25 mouse cellular contexts compared by ENCODE assay signal in genomic region chrX:141292702-141293462, GRCm38 (mm10).
DNase-seq lines count a peak whose midpoint lies in the region; ATAC-seq and TF ChIP-seq lines count a peak whose summit lies in the region.
"Had no signal": no experiment of that assay in that cellular context is flagged by ENCODE, and none has a peak within 500 bp of the region (broad histone marks: within the 10 kb centered on the region; RNA-seq: fewer than 3 reads in every experiment).

No protein-coding gene starts in this region.

- no peak for ATAC-seq in Patski
- peak; percentile 58 to 80; a peak in 3 of 4 replicates for ATAC-seq in hematopoietic stem cell, adult 5-6 weeks (replicated peaks in 1 of 2; ENCODE audit: insufficient read depth in 1 of 2, low FRiP score in 2 of 2, low TSS enrichment in 1 of 2, low read depth in 1 of 2, poor library complexity in 2 of 2, severe bottlenecking in 2 of 2)
- no peak for ATAC-seq in activated CD4-positive, CD25-positive, alpha-beta regulatory T cell, adult 4 months
- ATAC-seq: CD4-positive, CD25-positive, alpha-beta regulatory T cell, adult 4 months; intestine, postnatal 0 days; lung, postnatal 0 days; midbrain, embryonic 15.5 days had no signal

- 90% methylated on average over 3 of the region's 3 CpGs for WGBS in hindbrain, embryonic 10.5 days

- H3K27ac ChIP-seq in hindbrain, embryonic 10.5 days = no peak overlapping the region
- H3K27ac ChIP-seq: forebrain, embryonic 10.5 days; heart, embryonic 10.5 days; hindbrain, embryonic 15.5 days; layer of hippocampus, adult 2 months; midbrain, embryonic 15.5 days had no signal

- H3K4me1 ChIP-seq in hindbrain, embryonic 10.5 days (replicated peaks) = no peaks in the 10 kb centered on the region
- H3K4me1 ChIP-seq: forebrain, embryonic 10.5 days; heart, embryonic 10.5 days; hindbrain, embryonic 15.5 days; midbrain, embryonic 15.5 days had no signal

- peak; percentile 0 for DNase-seq in kidney, postnatal 14 days
- no peak for DNase-seq in kidney, adult 18-20 months
- DNase-seq in 416B (ENCODE audit: low read depth) (peak; percentile 55), Patski (ENCODE audit: low read depth, low spot score) (peak; percentile 34)
- no peak for DNase-seq in cerebellum, postnatal 14 days
- DNase-seq in hindbrain, embryonic 10.5 days (ENCODE audit: low spot score) = no peak
- DNase-seq: adrenal gland, adult 8-10 months; cerebellum, adult 9-11 months; embryo, embryonic 11 days; gastrocnemius, postnatal 36 days; kidney, postnatal 10 days; liver; retina, postnatal 1 day; thymus, postnatal 25 days had no signal

- no peaks in the 10 kb centered on the region for H3K9me3 ChIP-seq in hindbrain, embryonic 10.5 days
- H3K9me3 ChIP-seq: forebrain, embryonic 10.5 days; G1E; heart, embryonic 10.5 days; hindbrain, embryonic 15.5 days; midbrain, embryonic 15.5 days had no signal

- H3K36me3 ChIP-seq in hindbrain, embryonic 10.5 days = no peaks in the 10 kb centered on the region
- H3K36me3 ChIP-seq: forebrain, embryonic 10.5 days; G1E; heart, embryonic 10.5 days; hindbrain, embryonic 15.5 days; midbrain, embryonic 15.5 days had no signal

- in situ Hi-C loops in Patski (cut with MboI; ENCODE audit: low pct_unique_long_range_greater_than_20kb) = no loop called here

- no peaks in the 10 kb centered on the region for H3K27me3 ChIP-seq in Patski
- H3K27me3 ChIP-seq in hindbrain, embryonic 10.5 days (ENCODE audit: insufficient read depth, poor library complexity, severe bottlenecking) = peaks cover 42% of the 10 kb centered on the region

- POLR2A ChIA-PET in Patski (lab: Charles Lee) = no interaction called here

- TF ChIP-seq CTCF in Patski (IDR thresholded peaks at IDR 0.05) = no peak

- CTCF ChIA-PET in Patski (lab: Charles Lee) = interaction anchor here (1.4 kb wide), 1 partner anchor 8 kb away, joined by 3 read pairs; no protein-coding TSS in a partner anchor

- H3K4me3 ChIP-seq in hindbrain, embryonic 10.5 days = no peak overlapping the region
- H3K4me3 ChIP-seq: forebrain, embryonic 10.5 days; heart, embryonic 10.5 days; hindbrain, embryonic 15.5 days; layer of hippocampus, adult 2 months; midbrain, embryonic 15.5 days had no signal

Comparison
In these comparisons a context has a peak if more than half of its experiments do, and no peak if none do; other contexts are left out.
1. DNase-seq: peak in kidney, postnatal 14 days (single experiment), 416B (single experiment) and Patski (single experiment); none in kidney, adult 18-20 months (single experiment), cerebellum, postnatal 14 days (0 of 2) and hindbrain, embryonic 10.5 days (single experiment).
2. ATAC-seq: peak in hematopoietic stem cell, adult 5-6 weeks (2 of 2); none in Patski (single experiment) and activated CD4-positive, CD25-positive, alpha-beta regulatory T cell, adult 4 months (single experiment).